Comparison of ENCODE assay signal across 8 mouse cellular contexts in the genomic region with DNA sequence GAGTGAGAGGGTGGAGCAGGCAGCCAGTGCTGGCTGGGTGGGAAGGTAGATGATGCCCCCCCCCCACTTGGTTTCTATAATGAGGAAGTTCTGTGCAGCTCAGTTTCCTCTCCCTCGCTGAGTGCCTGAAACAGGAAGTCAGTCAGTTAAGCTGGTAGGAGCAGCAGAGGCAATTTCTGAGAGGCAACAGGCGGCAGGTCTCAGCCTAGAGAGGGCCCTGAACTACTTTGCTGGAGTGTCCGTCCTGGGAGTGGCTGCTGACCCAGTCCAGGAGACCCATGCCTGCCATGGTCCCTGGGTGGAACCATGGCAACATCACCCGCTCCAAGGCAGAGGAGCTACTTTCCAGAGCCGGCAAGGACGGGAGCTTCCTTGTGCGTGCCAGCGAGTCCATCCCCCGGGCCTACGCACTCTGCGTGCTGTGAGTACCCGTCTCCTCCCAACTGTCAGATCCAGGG. TPM values are rescaled to one million over a fixed set of nuclear protein-coding genes. Genes with fewer than 3 reads are reported as not detected.
DNase-seq lines count a peak whose midpoint lies in the region; ATAC-seq and TF ChIP-seq lines count a peak whose summit lies in the region.

Gene Inpp5d, plus strand, starts transcription at position 102 of the 458 bp plus-strand sequence.

- intact Hi-C loops in left cerebral cortex, postnatal 4 days (cut with DNase I) = no loop called here

- peak within 1 kb of the TSS; percentile 25; the same call in 1 of the 2 replicates for H3K4me2 ChIP-seq in hindbrain, embryonic 13.5 days
- no peak within 1 kb of the TSS for H3K4me2 ChIP-seq in hindbrain, embryonic 11.5 days (replicated peaks; ENCODE audit: low read depth, low read length)
- peak within 1 kb of the TSS; percentile 7; the same call in 1 of the 2 replicates for H3K4me2 ChIP-seq in embryonic facial prominence, embryonic 13.5 days
- H3K4me2 ChIP-seq in hindbrain, postnatal 0 days (ENCODE audit: low read depth, low read length) = peak within 1 kb of the TSS; percentile 23; the same call in 1 of the 2 replicates

- no peaks in the 10 kb centered on the region for H3K27me3 ChIP-seq in hindbrain, embryonic 13.5 days
- no peaks in the 10 kb centered on the region for H3K27me3 ChIP-seq in hindbrain, embryonic 11.5 days (ENCODE audit: control insufficient read depth, insufficient read depth, low read length)
- H3K27me3 ChIP-seq in embryonic facial prominence, embryonic 13.5 days = no peaks in the 10 kb centered on the region
- no peaks in the 10 kb centered on the region for H3K27me3 ChIP-seq in hindbrain, postnatal 0 days (ENCODE audit: insufficient read depth, low read length)

- WGBS in hindbrain, embryonic 13.5 days = 83% methylated on average over 12 of the region's 12 CpGs
- WGBS in hindbrain, embryonic 11.5 days = 76% methylated on average over 12 of the region's 12 CpGs
- 79% methylated on average over 12 of the region's 12 CpGs for WGBS in embryonic facial prominence, embryonic 13.5 days
- 75% methylated on average over 12 of the region's 12 CpGs for WGBS in hindbrain, postnatal 0 days

- H3K36me3 ChIP-seq in hindbrain, embryonic 13.5 days = no peaks in the 10 kb centered on the region
- no peaks in the 10 kb centered on the region for H3K36me3 ChIP-seq in hindbrain, embryonic 11.5 days (ENCODE audit: control insufficient read depth, insufficient read depth, low read length)
- H3K36me3 ChIP-seq in embryonic facial prominence, embryonic 13.5 days = no peaks in the 10 kb centered on the region
- no peaks in the 10 kb centered on the region for H3K36me3 ChIP-seq in hindbrain, postnatal 0 days (ENCODE audit: insufficient read depth, low read length)

- H3K27ac ChIP-seq in hindbrain, embryonic 13.5 days = no peak within 1 kb of the TSS
- H3K27ac ChIP-seq in hindbrain, embryonic 11.5 days (ENCODE audit: low read depth, low read length) = no peak within 1 kb of the TSS
- H3K27ac ChIP-seq in embryonic facial prominence, embryonic 13.5 days = no peak within 1 kb of the TSS
- peak within 1 kb of the TSS; percentile 49 for H3K27ac ChIP-seq in hindbrain, postnatal 0 days

- TF ChIP-seq CTCF in hindbrain, postnatal 0 days (IDR thresholded peaks at IDR 0.05; ENCODE audit: low read depth) = no peak

- H3K9ac ChIP-seq in hindbrain, embryonic 13.5 days = no peak within 1 kb of the TSS
- no peak within 1 kb of the TSS for H3K9ac ChIP-seq in hindbrain, embryonic 11.5 days (ENCODE audit: low read depth, low read length)
- no peak within 1 kb of the TSS for H3K9ac ChIP-seq in embryonic facial prominence, embryonic 13.5 days
- H3K9ac ChIP-seq in hindbrain, postnatal 0 days (replicated peaks; ENCODE audit: low read length) = no peak within 1 kb of the TSS

- DNase-seq in hindbrain, embryonic 11.5 days (ENCODE audit: low spot score) = no peak
- DNase-seq in hindbrain, postnatal 0 days (ENCODE audit: low spot score) = no peak
- no peak for DNase-seq in left cerebral cortex, postnatal 4 days
- DNase-seq in monocyte, adult 2 months (ENCODE audit: low read depth in 1 of 2, low spot score in 2 of 2) = peak; percentile 56 to 74
- DNase-seq in embryo, embryonic 9.5 days (ENCODE audit: extremely low spot score) = no peak
- no peak for DNase-seq in ovary, postnatal 36 days (ENCODE audit: low spot score)

- no peak for ATAC-seq in hindbrain, embryonic 13.5 days (ENCODE audit: low FRiP score)
- no peak for ATAC-seq in hindbrain, embryonic 11.5 days (ENCODE audit: low FRiP score)
- ATAC-seq in embryonic facial prominence, embryonic 13.5 days (ENCODE audit: insufficient number of reproducible peaks, insufficient read depth, low FRiP score, low TSS enrichment, low read depth) = no peak
- ATAC-seq in hindbrain, postnatal 0 days = peak; percentile 35; the same call in 1 of the 2 replicates

- H3K4me1 ChIP-seq in hindbrain, embryonic 13.5 days (replicated peaks) = no peaks in the 10 kb centered on the region
- no peaks in the 10 kb centered on the region for H3K4me1 ChIP-seq in hindbrain, embryonic 11.5 days (replicated peaks; ENCODE audit: control insufficient read depth, insufficient read depth, low read length)
- 0 out of 2 replicates have a peak, but pooled peaks cover 3% of the 10 kb centered on the region for H3K4me1 ChIP-seq in embryonic facial prominence, embryonic 13.5 days
- no peaks in the 10 kb centered on the region; the same call in 1 of the 2 replicates for H3K4me1 ChIP-seq in hindbrain, postnatal 0 days (ENCODE audit: insufficient read depth, low read length)

- 0 out of 2 replicates have a peak, but pooled peaks cover 4% of the 10 kb centered on the region for H3K9me3 ChIP-seq in hindbrain, embryonic 13.5 days
- H3K9me3 ChIP-seq in hindbrain, embryonic 11.5 days (ENCODE audit: control insufficient read depth, low read length) = no peaks in the 10 kb centered on the region
- H3K9me3 ChIP-seq in embryonic facial prominence, embryonic 13.5 days = no peaks in the 10 kb centered on the region
- no peaks in the 10 kb centered on the region for H3K9me3 ChIP-seq in hindbrain, postnatal 0 days (ENCODE audit: low read length)

- H3K4me3 ChIP-seq in hindbrain, embryonic 13.5 days = peak within 1 kb of the TSS; percentile 3; the same call in 1 of the 2 replicates
- no peak within 1 kb of the TSS for H3K4me3 ChIP-seq in hindbrain, embryonic 11.5 days (ENCODE audit: low read depth, low read length)
- H3K4me3 ChIP-seq in embryonic facial prominence, embryonic 13.5 days = peak within 1 kb of the TSS; percentile 17
- 0 out of 2 replicates have a peak within 1 kb of the TSS, but pooled peaks have one; percentile 6 for H3K4me3 ChIP-seq in hindbrain, postnatal 0 days (ENCODE audit: low read length)

RNA-seq across cellular contexts. Expression of gene Inpp5d, which starts in this region (rescaled TPM):
- 4.0 and 4.1 TPM in 2 replicates for polyA plus RNA-seq in hindbrain, embryonic 13.5 days (2015; fragmentation: Nextera tagmentation; extraction: Ambion mirVana)
- polyA plus RNA-seq in hindbrain, embryonic 11.5 days (2014; fragmentation: Nextera tagmentation; extraction: Ambion mirVana) = 3.7 and 4.2 TPM in 2 replicates
- 3.6 and 5.9 TPM in 2 replicates for polyA plus RNA-seq in embryonic facial prominence, embryonic 13.5 days (2015; fragmentation: Nextera tagmentation; extraction: Ambion mirVana)
- 7.4 and 20.1 TPM in 2 replicates for total RNA-seq in hindbrain, postnatal 0 days (2014; rRNA removed)
- 2.1 and 2.3 TPM in 2 replicates for polyA plus RNA-seq in hindbrain, postnatal 0 days (2015; fragmentation: Nextera tagmentation; extraction: Ambion mirVana)
- 10 to 100 TPM; 10.2 to 10.7 TPM for total RNA-seq in left cerebral cortex, postnatal 4 days (2021)

Comparison
In these comparisons a context has a peak if more than half of its experiments do, and no peak if none do; other contexts are left out.
1. DNase-seq: peak in monocyte, adult 2 months (2 of 2); none in hindbrain, embryonic 11.5 days (single experiment), hindbrain, postnatal 0 days (single experiment), left cerebral cortex, postnatal 4 days (single experiment), embryo, embryonic 9.5 days (single experiment) and ovary, postnatal 36 days (single experiment).